In the genomic region with DNA sequence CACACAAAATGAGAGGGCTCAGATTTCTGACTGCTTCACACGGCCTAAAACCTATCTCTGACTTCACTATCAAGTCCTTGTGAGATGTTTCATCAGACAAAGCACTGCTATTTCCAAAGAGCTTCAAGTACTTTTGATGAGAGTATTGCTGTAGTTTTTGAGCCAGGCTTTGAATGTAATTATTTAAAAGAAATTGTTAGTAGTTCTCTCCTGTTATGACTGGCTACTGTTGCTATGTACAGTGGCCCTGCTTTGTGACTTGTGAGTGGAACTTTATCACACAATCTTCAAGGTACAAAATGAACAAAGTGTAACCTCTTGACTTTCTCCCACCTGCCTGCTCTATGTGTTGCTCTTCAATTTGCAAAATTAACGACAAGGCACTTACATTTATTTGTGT, we compare ENCODE assay signal across 30 mouse cellular contexts. TPM values are rescaled to one million over a fixed set of nuclear protein-coding genes. Genes with fewer than 3 reads are reported as not detected.
"Had no signal": no experiment of that assay in that cellular context is flagged by ENCODE, and none has a peak within 500 bp of the region (broad histone marks: within the 10 kb centered on the region; RNA-seq: fewer than 3 reads in every experiment).

No protein-coding gene starts in this region.

- H3K27ac ChIP-seq: left cerebral cortex, adult 2 months; limb, embryonic 12.5 days; limb, embryonic 13.5 days; limb, embryonic 15.5 days; liver, embryonic 12.5 days; liver, embryonic 13.5 days; liver, embryonic 14.5 days; liver, embryonic 15.5 days; lung, embryonic 15.5 days; macrophage; midbrain, embryonic 10.5 days; midbrain, embryonic 12.5 days; midbrain, embryonic 13.5 days; midbrain, embryonic 15.5 days; neural tube, embryonic 12.5 days had no signal

- DNase-seq: left cerebral cortex, postnatal 4 days; liver; liver, embryonic 13.5 days; liver, postnatal 0 days; lung, adult 18-20 months; lung, adult 2 months; lung, embryonic 14.5 days; lung, postnatal 14 days; lung, postnatal 4 days; midbrain, embryonic 14.5 days had no signal

- H3K4me1 ChIP-seq: liver, embryonic 12.5 days; liver, embryonic 13.5 days; liver, embryonic 15.5 days; megakaryocyte, embryonic 14.5 days; midbrain, embryonic 12.5 days; midbrain, embryonic 13.5 days; midbrain, embryonic 15.5 days; neural tube, embryonic 12.5 days had no signal

- H3K4me3 ChIP-seq: left cerebral cortex, adult 2 months; limb, embryonic 12.5 days; limb, embryonic 13.5 days; limb, embryonic 15.5 days; liver, embryonic 12.5 days; liver, embryonic 13.5 days; liver, embryonic 15.5 days; lung, embryonic 15.5 days; megakaryocyte, embryonic 14.5 days; midbrain, embryonic 10.5 days; midbrain, embryonic 12.5 days; midbrain, embryonic 13.5 days; midbrain, embryonic 15.5 days; myocyte; neural tube, embryonic 12.5 days had no signal

- H3K36me3 ChIP-seq: limb, embryonic 12.5 days; limb, embryonic 13.5 days; limb, embryonic 15.5 days; liver, embryonic 12.5 days; liver, embryonic 13.5 days; liver, embryonic 15.5 days; lung, embryonic 15.5 days; midbrain, embryonic 10.5 days; midbrain, embryonic 12.5 days; midbrain, embryonic 13.5 days; midbrain, embryonic 15.5 days; neural tube, embryonic 12.5 days had no signal

- H3K9ac ChIP-seq: limb, embryonic 12.5 days; limb, embryonic 13.5 days; limb, embryonic 15.5 days; liver, embryonic 12.5 days; liver, embryonic 13.5 days; liver, embryonic 14.5 days; liver, embryonic 15.5 days; liver, postnatal 0 days; lung, embryonic 14.5 days; lung, embryonic 15.5 days; midbrain, embryonic 12.5 days; midbrain, embryonic 13.5 days; midbrain, embryonic 15.5 days; neural tube, embryonic 12.5 days had no signal

- H3K4me2 ChIP-seq: limb, embryonic 12.5 days; limb, embryonic 13.5 days; limb, embryonic 15.5 days; liver, embryonic 11.5 days; liver, embryonic 12.5 days; liver, embryonic 13.5 days; liver, embryonic 15.5 days; lung, embryonic 14.5 days; lung, embryonic 15.5 days; midbrain, embryonic 11.5 days; midbrain, embryonic 12.5 days; midbrain, embryonic 13.5 days; midbrain, embryonic 15.5 days; neural tube, embryonic 12.5 days had no signal

- H3K27me3 ChIP-seq: limb, embryonic 15.5 days; liver, embryonic 12.5 days; liver, embryonic 13.5 days; liver, embryonic 15.5 days; lung, embryonic 15.5 days; megakaryocyte, embryonic 14.5 days; midbrain, embryonic 12.5 days; midbrain, embryonic 13.5 days; midbrain, embryonic 15.5 days; neural tube, embryonic 12.5 days had no signal

- H3K9me3 ChIP-seq: limb, embryonic 12.5 days; limb, embryonic 13.5 days; limb, embryonic 15.5 days; liver, embryonic 12.5 days; liver, embryonic 13.5 days; liver, embryonic 15.5 days; lung, embryonic 15.5 days; midbrain, embryonic 10.5 days; midbrain, embryonic 12.5 days; midbrain, embryonic 13.5 days; midbrain, embryonic 15.5 days; neural tube, embryonic 12.5 days had no signal

- ATAC-seq: liver, embryonic 12.5 days; liver, postnatal 0 days; midbrain, embryonic 13.5 days; midbrain, embryonic 15.5 days; midbrain, embryonic 16.5 days had no signal

RNA-seq across cellular contexts. Expression of gene Tcf21, which starts 57.1 kb away (rescaled TPM):
- polyA plus RNA-seq: macrophage; midbrain, embryonic 10.5 days; midbrain, embryonic 12.5 days; midbrain, embryonic 14.5 days; midbrain, postnatal 0 days; myocyte had no signal
